Mouse (Mus musculus) stomach, embryonic 14.5 days (tissue): ENCODE results near the gene Lct. TPM values are rescaled to one million over a fixed set of nuclear protein-coding genes. Genes with fewer than 3 reads are reported as not detected.

Source experiments
- ATAC-seq: fragments of 200-750 bp; cut with Nextera tagmentation; 2 replicates; pipeline ENCODE4 v1.8.0; 2017; ENCODE audit warnings: low read depth, moderate TSS enrichment; ENCODE audit not compliant: insufficient number of reproducible peaks, insufficient read depth, low FRiP score
- H3K27ac ChIP-seq: fragments of 300-500 bp; sonication (generic); 2 replicates; pipeline ENCODE4 v1.5.1; 2014; ENCODE audit warnings: mild to moderate bottlenecking, low read length, moderate library complexity, mixed read lengths
- H3K27me3 ChIP-seq: fragments of 300-500 bp; sonication (generic); 2 replicates; pipeline ENCODE4 v1.6.1; 2014; ENCODE audit warnings: low read length, control low read depth, mixed read lengths; ENCODE audit not compliant: control insufficient read depth, insufficient read depth
- H3K36me3 ChIP-seq: fragments of 300-500 bp; sonication (generic); 2 replicates; pipeline ENCODE4 v1.6.1; 2014; ENCODE audit warnings: mild to moderate bottlenecking, control low read depth, low read length, moderate library complexity, mixed read lengths; ENCODE audit not compliant: control insufficient read depth, insufficient read depth
- H3K4me1 ChIP-seq: fragments of 300-500 bp; sonication (generic); 2 replicates; pipeline ENCODE4 v1.6.1; 2014; ENCODE audit warnings: low read length, control low read depth, mixed read lengths; ENCODE audit not compliant: control insufficient read depth, insufficient read depth
- H3K4me2 ChIP-seq: fragments of 300-500 bp; sonication (generic); replicated peaks from 2 replicates; pipeline ENCODE4 v1.6.1; 2014; ENCODE audit warnings: low read depth, low read length, control low read depth
- H3K4me3 ChIP-seq: fragments of 300-500 bp; sonication (generic); 2 replicates; pipeline ENCODE4 v1.5.1; 2014; ENCODE audit warnings: low read depth, low read length, control low read depth
- H3K9ac ChIP-seq: fragments of 300-500 bp; sonication (generic); replicated peaks from 2 replicates; pipeline ENCODE4 v1.6.1; 2014; ENCODE audit warnings: low read depth, mild to moderate bottlenecking, control low read depth, low read length, moderate library complexity, mixed read lengths
- H3K9me3 ChIP-seq: fragments of 300-500 bp; sonication (generic); 2 replicates; pipeline ENCODE4 v1.6.1; 2016; ENCODE audit warnings: low read depth, low read length, control low read depth; ENCODE audit not compliant: control insufficient read depth
- WGBS: fragments of 180-500 bp; shearing (Covaris S2); extraction: QIAGEN DNeasy Blood & Tissue Kit; methylation state at CpG from one replicate; pipeline ENCODE4 v1.1.7; 2014; 5-methylcytosine and 5-hydroxymethylcytosine counted together
- polyA plus RNA-seq: library from polyadenylated mRNA; unstranded; fragments of >200 nt; fragmentation: Nextera tagmentation; extraction: Ambion mirVana; gene quantifications from 2 replicates; pipeline ENCODE4 v1.2.1, GENCODE M21; 2014

The Lct gene
- polyA plus RNA-seq, 1 experiment from 2014 or later: 0.14 TPM

GRCm38 (mm10) chr1:128243627-128243995, 84.5 kb downstream of the Lct start, which contains the start of gene Ubxn4:
Gene Ubxn4 (plus strand): TSS chr1:128243964.
- no peaks in the 10 kb centered on the region for H3K36me3 ChIP-seq
- peak; percentile 21; the same call in 1 of the 2 replicates for ATAC-seq

GRCm38 (mm10) chr1:128235181-128235580, 92.9 kb downstream of the Lct start:
- H3K36me3 ChIP-seq: peaks cover 26% of the 10 kb centered on the region

More at GRCm38 (mm10) chr1:128243627-128243995, 84.5 kb downstream of the Lct start, which contains the start of gene Ubxn4:
- peaks cover 4% of the 10 kb centered on the region; the same call in 1 of the 2 replicates for H3K4me1 ChIP-seq
- H3K9ac ChIP-seq: peak within 1 kb of the TSS; percentile 69
- WGBS: 11% methylated on average over 10 of the region's 10 CpGs
- peak within 1 kb of the TSS; percentile 79 for H3K27ac ChIP-seq
- peak within 1 kb of the TSS; percentile 74 for H3K4me3 ChIP-seq
- peak within 1 kb of the TSS; percentile 78 for H3K4me2 ChIP-seq
- H3K27me3 ChIP-seq: no peaks in the 10 kb centered on the region
- H3K9me3 ChIP-seq: no peaks in the 10 kb centered on the region

More at GRCm38 (mm10) chr1:128235181-128235580, 92.9 kb downstream of the Lct start:
- Histone ChIP-seq H3K4me2 (no peak overlapping the region), H3K27ac (no peak overlapping the region), H3K9ac (no peak overlapping the region), H3K9me3 (no peaks in the 10 kb centered on the region), H3K27me3 (no peaks in the 10 kb centered on the region), H3K4me3 (no peak overlapping the region), H3K4me1 (no peaks in the 10 kb centered on the region)
- 99% methylated on average over 4 of the region's 4 CpGs for WGBS
- ATAC-seq: no peak

Other genes starting within 250 kb of the Lct start
- gene Zranb3, start 225.3 kb downstream of the Lct start, polyA plus RNA-seq: 10.2 TPM in 2 replicates
- gene R3hdm1, start 225.0 kb downstream of the Lct start, polyA plus RNA-seq: 91.9 and 98.3 TPM in 2 replicates
- gene Ubxn4, start 84.4 kb downstream of the Lct start, polyA plus RNA-seq: 65.4 and 69.3 TPM in 2 replicates
- 252 and 264 TPM in 2 replicates for gene Mcm6, start 31.3 kb upstream of the Lct start, polyA plus RNA-seq
- 97.8 and 105 TPM in 2 replicates for gene Dars, start 89.0 kb upstream of the Lct start, polyA plus RNA-seq